Mouse (Mus musculus): ENCODE results near the gene Tst.

DNA sequence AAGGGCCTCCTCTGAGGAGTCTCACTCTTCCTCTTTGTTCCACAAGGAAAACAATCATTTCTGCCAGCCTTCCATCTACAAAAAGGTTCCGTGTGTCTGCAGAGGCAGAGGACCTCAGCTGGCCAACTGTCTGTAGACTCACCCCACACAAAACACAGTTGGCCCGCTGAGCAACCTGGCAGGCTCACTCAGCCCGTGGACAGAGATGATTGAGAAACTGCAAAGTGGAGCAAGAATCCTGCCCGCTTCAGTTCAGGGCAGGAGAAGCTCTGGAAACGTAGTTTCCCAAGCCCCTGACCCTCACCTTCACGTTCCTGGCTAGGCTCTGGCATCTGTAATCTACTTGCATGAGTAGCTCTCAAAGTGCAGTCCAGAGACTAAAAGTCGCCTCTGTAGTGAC, 41.4 kb upstream of the Tst start:
- TF ChIP-seq CTCF (IDR thresholded peaks at IDR 0.05; ENCODE audit: extremely low read depth, insufficient read depth, insufficient read length, insufficient replicate concordance) (no peak), POLR2A (IDR thresholded peaks at IDR 0.05; ENCODE audit: low read depth, low read length) (no peak)
